Mouse (Mus musculus): ENCODE data around the gene Cct7.

Cct7 gene

DNA sequence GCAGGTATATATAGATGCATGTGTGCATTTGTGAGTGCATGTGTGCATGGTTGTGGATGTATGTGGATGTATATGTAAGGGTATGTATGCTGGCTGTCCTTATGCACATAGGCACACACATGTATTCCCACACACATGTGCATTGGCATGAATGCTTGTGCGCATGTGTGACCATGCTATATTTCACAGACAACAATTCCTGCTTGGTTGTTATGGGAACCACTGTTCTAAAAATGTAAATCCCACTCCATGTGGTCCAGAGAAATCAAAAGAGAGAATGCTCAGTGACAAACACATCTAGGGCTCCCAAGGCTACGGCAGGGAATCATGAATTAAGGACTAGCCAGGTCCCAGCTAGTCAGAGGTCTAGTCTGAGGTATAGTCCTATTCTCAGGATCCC, 53.6 kb downstream of the Cct7 start:
- no peak for DNase-seq

DNA sequence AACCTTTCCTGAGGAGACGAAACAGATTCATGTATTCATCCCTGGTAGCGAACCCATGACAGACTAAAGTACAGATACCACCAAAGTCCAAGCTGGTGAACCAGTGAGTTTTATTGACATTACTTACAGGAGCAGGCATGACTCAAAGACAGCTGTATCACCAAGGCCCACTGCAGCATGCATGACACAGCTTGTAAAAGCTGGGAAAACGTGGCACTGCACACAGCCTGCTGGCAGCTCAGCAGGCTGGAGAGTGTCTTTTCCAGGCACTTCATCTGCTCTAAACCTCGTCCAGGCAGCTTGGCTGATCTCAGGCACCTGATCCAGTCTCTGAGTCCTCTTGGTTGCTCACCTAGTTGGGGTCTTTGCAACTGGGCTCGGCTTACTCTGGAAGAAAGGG, 57.3 kb downstream of the Cct7 start:
- no peak for DNase-seq

DNA sequence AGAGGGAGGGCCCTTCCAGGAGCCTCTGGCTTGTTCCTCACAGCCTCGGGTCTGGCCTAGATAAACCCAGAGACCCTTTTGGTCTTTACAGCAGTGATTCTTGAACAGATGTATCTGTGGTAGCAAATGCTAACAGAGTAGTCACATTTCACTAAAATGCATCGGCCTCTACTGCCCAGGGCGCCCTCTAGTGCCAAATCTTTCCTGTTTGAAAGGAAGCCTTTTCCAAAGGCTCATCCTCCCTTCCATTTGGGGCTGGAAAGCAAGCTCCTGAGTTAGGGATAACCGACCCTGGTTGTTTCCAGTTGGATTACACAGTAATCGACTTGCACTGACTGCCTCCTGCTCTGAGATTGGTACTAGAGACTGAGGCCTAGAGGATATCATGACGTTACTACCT, 59.2 kb downstream of the Cct7 start:
- peak; percentile 80 for DNase-seq

DNA sequence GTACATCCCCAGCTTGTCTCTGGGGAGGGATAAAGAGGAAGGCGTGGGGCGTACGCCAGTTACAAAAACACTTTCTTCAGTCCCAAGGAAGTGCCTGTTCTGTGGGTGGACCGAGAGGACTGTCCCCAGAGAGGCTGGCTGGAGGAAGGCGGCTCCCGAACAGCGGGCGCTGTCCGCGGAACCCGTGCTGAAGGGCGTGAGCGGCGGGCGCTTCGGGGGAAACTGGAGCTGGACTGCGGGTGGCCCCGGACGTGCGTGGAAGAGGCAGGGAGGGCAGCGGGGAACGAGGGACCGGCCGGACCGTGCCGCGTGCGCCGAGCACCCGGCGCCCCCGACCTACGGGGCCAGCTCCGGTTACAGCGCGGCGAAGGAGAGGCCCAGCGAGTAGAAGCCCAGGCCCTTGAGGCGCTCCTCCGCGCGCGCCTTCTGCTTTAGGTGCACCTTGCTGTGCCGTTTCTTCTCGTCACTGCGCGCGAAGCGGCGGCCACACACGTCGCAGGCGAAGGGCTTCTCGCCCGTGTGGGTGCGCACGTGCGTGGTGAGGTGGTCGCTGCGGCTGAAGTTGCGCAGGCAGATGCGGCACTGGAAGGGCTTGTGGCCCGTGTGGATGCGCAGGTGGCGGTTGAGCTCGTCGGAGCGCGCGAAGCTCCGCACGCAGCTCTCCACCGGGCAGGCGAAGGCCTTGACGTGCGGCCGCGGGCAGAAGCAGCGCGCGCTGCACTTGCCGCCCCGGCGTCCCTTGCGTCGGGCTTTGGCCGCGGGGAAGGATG, 60.2 kb downstream of the Cct7 start:
- DNase-seq = peak; percentile 38

DNA sequence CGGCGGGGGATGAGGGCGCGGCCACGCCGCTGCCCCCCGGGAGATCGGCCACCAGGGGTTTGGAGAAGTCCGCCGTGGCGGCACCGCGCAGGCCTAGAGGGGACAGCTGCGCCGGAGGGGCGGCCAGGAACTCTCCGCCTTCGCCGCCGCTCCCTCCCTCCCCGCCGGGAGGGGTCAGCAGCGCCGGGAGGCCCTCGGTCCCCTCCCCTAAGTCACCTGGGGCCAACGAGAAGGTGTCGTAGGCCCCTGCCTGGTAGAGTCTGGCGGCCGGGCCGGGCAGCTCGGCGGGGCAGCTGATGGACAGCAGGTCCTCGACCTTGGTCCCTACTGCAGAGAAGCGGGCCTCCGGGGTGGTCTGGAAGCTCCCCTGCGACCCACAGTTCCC, 60.7 kb downstream of the Cct7 start:
- no peak for DNase-seq

DNA sequence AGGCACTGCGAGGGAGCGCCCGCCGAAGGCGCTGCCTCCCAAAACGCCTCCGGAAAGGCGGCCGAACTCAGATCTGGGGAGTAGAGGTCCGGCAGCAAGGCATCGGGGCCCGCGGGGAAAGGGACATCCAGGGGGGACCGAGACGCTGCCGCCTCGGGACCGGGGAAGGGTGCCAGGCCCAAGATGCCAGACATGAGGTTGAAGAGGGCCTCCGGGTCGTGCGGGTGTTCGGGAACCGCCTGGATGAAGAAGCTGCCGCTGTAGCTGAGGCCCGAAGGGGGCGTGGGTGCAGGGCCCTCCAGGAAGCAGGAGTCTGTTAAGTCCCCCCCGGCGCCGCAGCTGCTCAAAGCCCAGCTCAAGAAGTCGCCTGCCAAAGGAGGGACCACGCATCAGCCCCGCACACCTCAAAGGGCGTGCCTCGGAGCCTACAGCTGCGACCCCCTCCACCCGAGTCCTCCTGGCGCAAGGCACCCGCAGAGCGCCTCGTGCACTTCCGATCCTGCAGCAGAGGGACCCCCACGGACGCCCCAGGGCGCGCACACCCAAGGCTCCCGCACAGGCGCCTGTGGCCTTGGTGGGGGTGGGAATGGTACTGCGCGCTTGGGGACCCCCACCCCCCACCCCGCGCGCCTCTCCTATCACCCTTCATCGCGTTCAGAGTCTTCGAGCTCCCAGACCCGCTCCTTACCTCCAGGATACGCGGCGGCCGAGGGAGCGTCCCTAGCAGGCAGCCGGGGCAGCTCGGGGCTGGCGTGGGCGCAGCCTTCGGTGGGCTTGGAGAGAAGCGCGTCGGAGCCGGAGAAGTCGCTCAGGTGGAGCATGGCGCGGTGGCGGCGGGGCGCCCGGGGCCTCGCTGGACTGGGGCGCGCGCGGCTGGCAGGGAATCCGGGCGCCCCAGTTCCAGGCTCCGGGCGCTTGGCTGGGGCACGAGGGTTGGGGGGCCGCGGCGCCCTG, 61.5 kb downstream of the Cct7 start:
- peak; percentile 38 for DNase-seq

DNA sequence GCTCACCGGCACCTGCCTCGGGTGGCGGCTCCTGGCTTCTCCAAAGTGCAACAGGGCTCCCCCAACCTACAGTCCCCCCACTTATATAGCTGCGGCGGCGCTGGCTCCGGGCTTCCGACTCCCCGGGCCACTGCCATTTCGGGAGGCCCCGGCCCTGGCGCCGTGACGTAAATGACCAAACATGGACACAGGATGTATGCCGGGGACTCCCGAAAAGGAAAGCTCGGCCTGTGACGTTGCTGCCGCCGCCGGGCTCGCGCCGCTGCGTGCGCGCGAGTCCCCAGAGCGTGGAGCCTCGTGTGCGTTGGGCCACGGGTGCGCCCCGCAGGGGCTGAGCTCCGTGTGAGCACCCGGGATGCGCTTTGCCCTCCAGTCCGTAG, 62.2 kb downstream of the Cct7 start, which contains the start of gene Egr4:
Gene Egr4 (minus strand): TSS at position 59 of the 380 bp plus-strand sequence.
- peak; percentile 96 for DNase-seq

DNA sequence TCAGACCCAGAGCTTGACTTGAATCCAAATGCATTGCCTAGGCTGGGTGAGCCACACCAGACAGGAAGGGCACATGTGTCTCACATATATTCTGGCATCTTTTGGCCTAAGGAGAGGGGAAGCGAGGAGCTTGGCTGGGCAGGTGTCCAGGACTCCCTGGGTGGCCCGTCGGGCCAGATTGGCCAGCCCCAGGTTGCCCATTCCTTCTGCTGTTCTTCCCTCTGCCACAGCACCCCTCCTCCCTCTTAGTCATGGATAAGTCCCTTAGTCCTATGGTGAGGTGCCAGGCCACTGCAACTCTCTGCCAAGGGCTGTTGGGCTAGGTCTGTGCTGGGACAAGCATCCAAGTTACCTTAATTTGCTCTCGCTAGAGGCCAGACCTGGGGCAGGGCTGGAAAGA, 64.6 kb downstream of the Cct7 start:
- no peak for DNase-seq
